Mouse (Mus musculus): ENCODE data around the gene 8030474K03Rik.

DNA sequence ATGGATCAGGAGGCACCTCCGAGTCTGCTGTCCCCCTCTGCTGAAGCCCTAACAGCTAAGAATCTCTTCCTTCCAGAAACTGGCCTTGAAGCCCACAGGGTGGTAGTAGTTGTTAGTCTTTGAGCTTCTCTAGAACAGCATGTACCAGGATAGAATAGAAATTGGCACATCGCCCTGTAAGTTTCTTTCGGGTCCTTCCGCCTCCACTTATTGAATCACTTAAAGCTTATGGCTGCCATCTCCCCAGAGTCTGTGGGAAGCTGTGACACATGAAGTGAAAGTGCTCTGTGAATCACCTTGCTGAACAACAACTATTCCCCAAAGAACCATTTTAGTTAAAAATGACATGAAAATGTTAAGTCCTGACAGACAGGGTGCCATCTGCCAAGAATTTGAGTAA, 29.3 kb upstream of the 8030474K03Rik start:
- TF ChIP-seq CTCF (IDR thresholded peaks at IDR 0.05; ENCODE audit: insufficient read depth, low read depth, low read length) (no peak), POLR2A (IDR thresholded peaks at IDR 0.05; ENCODE audit: insufficient read depth, low read depth, low read length) (no peak)

Measured in olfactory bulb, adult 2 months (tissue).